Mouse (Mus musculus): Measurements from ENCODE around the gene Aldh1b1. TPM values are rescaled to one million over a fixed set of nuclear protein-coding genes. Genes with fewer than 3 reads are reported as not detected.

Aldh1b1 gene
- total RNA-seq, 2 experiments from 2014 or later: 4.6 to 7.1 TPM

- intact Hi-C loops (cut with DNase I): loop anchor here (5.0 kb wide), 2 partner anchors 244 to 354 kb away; no protein-coding TSS in a partner anchor
- DNase-seq (ENCODE audit: low spot score in 2 of 2): no peak
These were observed 27.6 kb upstream of the Aldh1b1 start for GRCm38 (mm10) chr4:45771173-45771572.

GRCm38 (mm10) chr4:45771619-45772018, 27.2 kb upstream of the Aldh1b1 start:
- DNase-seq (ENCODE audit: low spot score in 2 of 2): peak in 1 of 2 experiments; percentile 46
- intact Hi-C loops (cut with DNase I): loop anchor here (5.0 kb wide), 2 partner anchors 244 to 354 kb away; no protein-coding TSS in a partner anchor

GRCm38 (mm10) chr4:45783671-45784070, 15.2 kb upstream of the Aldh1b1 start:
- intact Hi-C loops (cut with DNase I): no loop called here
- no peak for DNase-seq (ENCODE audit: low spot score in 2 of 2)

- intact Hi-C loops (cut with DNase I): no loop called here
These were observed 12.9 kb upstream of the Aldh1b1 start for GRCm38 (mm10) chr4:45785959-45786358.

GRCm38 (mm10) chr4:45786674-45787073, 12.1 kb upstream of the Aldh1b1 start:
- intact Hi-C loops (cut with DNase I): no loop called here
- DNase-seq (ENCODE audit: low spot score in 2 of 2): no peak

More at GRCm38 (mm10) chr4:45785959-45786358, 12.9 kb upstream of the Aldh1b1 start:
- no peak for DNase-seq (ENCODE audit: low spot score in 2 of 2)

- no peak for DNase-seq (ENCODE audit: low spot score in 2 of 2)
- intact Hi-C loops (cut with DNase I): no loop called here
These were observed 10.3 kb upstream of the Aldh1b1 start for GRCm38 (mm10) chr4:45788446-45789081.

GRCm38 (mm10) chr4:45789263-45789958, 9.4 kb upstream of the Aldh1b1 start:
- peak; percentile 68 to 82 for DNase-seq (ENCODE audit: low spot score in 2 of 2)
- intact Hi-C loops (cut with DNase I): no loop called here

GRCm38 (mm10) chr4:45790018-45790417, 8.8 kb upstream of the Aldh1b1 start:
- DNase-seq (ENCODE audit: low spot score in 2 of 2): no peak
- intact Hi-C loops (cut with DNase I): no loop called here

GRCm38 (mm10) chr4:45795191-45795811, 3.5 kb upstream of the Aldh1b1 start:
- DNase-seq (ENCODE audit: low spot score in 2 of 2): no peak
- intact Hi-C loops (cut with DNase I): no loop called here

GRCm38 (mm10) chr4:45796760-45797159, 2.1 kb upstream of the Aldh1b1 start:
- intact Hi-C loops (cut with DNase I): no loop called here
- DNase-seq (ENCODE audit: low spot score in 2 of 2): no peak

GRCm38 (mm10) chr4:45799956-45800537, 1.2 kb downstream of the Aldh1b1 start:
- no peak for DNase-seq (ENCODE audit: low spot score in 2 of 2)
- intact Hi-C loops (cut with DNase I): no loop called here

GRCm38 (mm10) chr4:45802900-45803299, 4.1 kb downstream of the Aldh1b1 start:
- intact Hi-C loops (cut with DNase I): no loop called here
- DNase-seq (ENCODE audit: low spot score in 2 of 2): no peak

- intact Hi-C loops (cut with DNase I): no loop called here
- no peak for DNase-seq (ENCODE audit: low spot score in 2 of 2)
These were observed 9.2 kb downstream of the Aldh1b1 start for GRCm38 (mm10) chr4:45808034-45808433.

GRCm38 (mm10) chr4:45811250-45811649, 12.4 kb downstream of the Aldh1b1 start:
- intact Hi-C loops (cut with DNase I): no loop called here
- no peak for DNase-seq (ENCODE audit: low spot score in 2 of 2)

- intact Hi-C loops (cut with DNase I): loop anchor here (5.0 kb wide), 1 partner anchor 398 kb away; no protein-coding TSS in a partner anchor
- DNase-seq (ENCODE audit: low spot score in 2 of 2): peak; percentile 25 to 31
These were observed 16.7 kb downstream of the Aldh1b1 start for GRCm38 (mm10) chr4:45815542-45815941.

GRCm38 (mm10) chr4:45818814-45819207, 20.0 kb downstream of the Aldh1b1 start:
- intact Hi-C loops (cut with DNase I): loop anchor here (5.0 kb wide), 1 partner anchor 402 kb away; no protein-coding TSS in a partner anchor
- no peak for DNase-seq (ENCODE audit: low spot score in 2 of 2)

GRCm38 (mm10) chr4:45819208-45819931, 20.5 kb downstream of the Aldh1b1 start:
- intact Hi-C loops (cut with DNase I): loop anchor here (5.0 kb wide), 1 partner anchor 402 kb away; no protein-coding TSS in a partner anchor
- DNase-seq (ENCODE audit: low spot score in 2 of 2): peak; percentile 31 to 35

- DNase-seq (ENCODE audit: low spot score in 2 of 2): peak; percentile 35 to 51
- intact Hi-C loops (cut with DNase I): loop anchor here (5.0 kb wide), 1 partner anchor 37 kb away; no protein-coding TSS in a partner anchor
These were observed 21.4 kb downstream of the Aldh1b1 start for GRCm38 (mm10) chr4:45820074-45820830.

GRCm38 (mm10) chr4:45821995-45822394, 23.2 kb downstream of the Aldh1b1 start:
- no peak for DNase-seq (ENCODE audit: low spot score in 2 of 2)
- intact Hi-C loops (cut with DNase I): loop anchor here (5.0 kb wide), 1 partner anchor 35 kb away; no protein-coding TSS in a partner anchor
